Mouse (Mus musculus): ENCODE measurements at regions not wholly inside any gene's neighbourhood (a gene's known extent, or its start where the extent isn't known, plus 50 kb on each side); places are given as distances from the start of the nearest gene placed in this dataset.

DNA sequence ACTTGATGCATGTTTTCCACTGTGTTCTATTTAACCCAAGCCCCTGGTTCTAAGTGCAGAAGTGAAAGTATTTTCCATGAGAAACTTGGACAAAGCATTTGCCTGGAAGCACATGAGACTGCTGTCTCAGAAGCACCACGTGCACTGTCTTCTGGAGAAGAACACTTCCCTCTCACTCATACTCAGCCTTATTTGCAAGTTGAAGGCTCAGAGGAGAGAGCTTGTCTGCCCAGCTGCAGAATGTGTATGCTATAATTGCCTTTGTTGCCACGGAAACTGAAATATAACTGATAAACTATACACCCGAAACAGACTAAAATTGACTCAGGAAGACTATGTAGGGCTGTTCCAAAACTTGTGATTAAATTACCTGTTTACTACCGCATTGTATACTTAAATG, 3230.3 kb downstream of the 9330182O14Rik start:
- DNase-seq (ENCODE audit: low spot score in 2 of 2), result peak; percentile 3 to 42

GRCm38 (mm10) chr15:43373072-43373471, 3238.9 kb downstream of the 9330182O14Rik start:
- no peak for DNase-seq (ENCODE audit: low spot score in 2 of 2)

GRCm38 (mm10) chr15:43382405-43382804, 3248.2 kb downstream of the 9330182O14Rik start:
- no peak for DNase-seq (ENCODE audit: low spot score in 2 of 2)

DNA sequence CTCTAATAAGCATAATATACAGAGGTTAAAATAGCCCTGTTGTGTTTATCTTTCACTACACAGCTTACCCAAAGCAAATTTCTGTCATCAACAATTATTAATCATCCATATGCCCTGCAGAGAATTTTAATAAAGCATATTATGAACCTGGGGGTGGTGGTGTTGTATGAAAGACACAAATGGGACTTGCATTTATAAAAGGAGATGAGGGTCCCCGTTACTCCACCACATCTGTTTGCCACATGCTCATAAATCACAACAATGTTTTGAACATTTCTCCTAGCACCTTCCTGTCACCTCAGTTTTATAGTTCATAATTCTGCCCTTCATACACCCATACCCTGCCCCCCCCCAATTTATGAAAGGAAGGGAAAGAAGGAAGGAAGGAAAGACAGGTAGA, 3265.7 kb downstream of the 9330182O14Rik start:
- DNase-seq (ENCODE audit: low spot score in 2 of 2), result no peak

DNA sequence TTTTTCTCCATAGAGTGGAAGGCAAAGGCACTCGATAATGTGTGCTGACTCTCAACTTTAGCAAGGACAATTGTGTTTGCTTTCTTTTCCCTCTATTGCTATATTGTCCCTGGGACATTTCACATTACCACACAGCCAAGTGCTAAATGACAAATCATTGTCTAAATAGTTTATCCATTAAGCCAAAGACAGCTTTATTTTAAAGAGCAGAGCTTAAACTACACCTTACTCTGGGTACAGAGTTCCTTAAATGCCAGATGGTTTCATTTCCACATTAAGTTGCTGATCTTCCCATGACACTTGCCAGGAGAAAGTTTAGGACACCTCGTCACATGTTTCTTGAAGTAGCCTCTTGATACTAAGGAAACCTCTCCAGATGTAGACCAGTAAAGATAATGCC, 3269.4 kb downstream of the 9330182O14Rik start:
- DNase-seq (ENCODE audit: low spot score in 2 of 2), result no peak

Data from layer of hippocampus, adult 18-20 months (tissue).